8 mouse cellular contexts compared by ENCODE assay signal in the genomic region with DNA sequence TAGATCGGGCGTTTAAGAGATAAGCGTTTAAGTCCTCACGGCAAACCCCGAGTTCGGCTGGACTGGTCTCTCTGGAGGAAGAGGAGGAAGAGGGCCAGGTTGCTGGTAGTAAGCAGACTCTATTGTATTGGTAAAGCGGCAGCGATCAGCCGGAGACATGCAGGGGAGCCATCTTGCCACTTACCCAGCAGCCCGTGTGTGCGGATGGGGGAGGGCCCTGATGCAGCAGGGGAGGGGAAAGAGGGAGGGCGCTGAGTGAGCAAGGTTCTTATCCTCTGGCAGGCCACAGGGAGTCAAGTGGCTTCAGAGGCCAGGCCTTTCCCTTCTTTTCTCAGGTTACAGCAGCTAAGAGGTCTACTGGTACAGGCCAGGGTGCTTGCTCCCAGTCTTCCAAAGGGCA. TPM values are rescaled to one million over a fixed set of nuclear protein-coding genes. Genes with fewer than 3 reads are reported as not detected.
DNase-seq lines count a peak whose midpoint lies in the region; ATAC-seq lines count a peak whose summit lies in the region.

No protein-coding gene starts in this region.

- intact Hi-C loops in gastrocnemius, postnatal 14 days (cut with DNase I; ENCODE audit: low total_unique reads): loop anchor here (5.0 kb wide), 1 partner anchor 49 kb away; no protein-coding TSS in a partner anchor
- intact Hi-C loops in left cerebral cortex, postnatal 14 days (cut with DNase I): loop anchor here (5.0 kb wide), 1 partner anchor 34 kb away; a partner anchor contains a TSS

- DNase-seq in adrenal gland, adult 2 months: peak; percentile 94
- peak; percentile 95 for DNase-seq in embryo, embryonic 10.5 days (ENCODE audit: low spot score)
- DNase-seq in gastrocnemius, postnatal 14 days: peak; percentile 86
- DNase-seq in intestine, embryonic 14.5 days (ENCODE audit: low spot score): peak; percentile 94
- peak; percentile 83 to 86 for DNase-seq in left cerebral cortex, postnatal 14 days (ENCODE audit: low spot score in 2 of 2)
- DNase-seq in right cerebral cortex, postnatal 14 days: peak; percentile 79
- peak; percentile 77 to 84 for DNase-seq in urinary bladder, postnatal 4 days (ENCODE audit: low spot score in 2 of 2)

- H3K36me3 ChIP-seq in intestine, embryonic 14.5 days (ENCODE audit: control insufficient read depth, insufficient read depth, low read length): peaks cover 71% of the 10 kb centered on the region

- H3K27ac ChIP-seq in intestine, embryonic 14.5 days (ENCODE audit: low read depth): peak overlapping the region; percentile 58

- H3K9ac ChIP-seq in intestine, embryonic 14.5 days (ENCODE audit: low read length): peak overlapping the region; percentile 90

- H3K27me3 ChIP-seq in intestine, embryonic 14.5 days (replicated peaks; ENCODE audit: control insufficient read depth, insufficient read depth, low read length): no peaks in the 10 kb centered on the region

- peak overlapping the region; percentile 75 for H3K4me3 ChIP-seq in intestine, embryonic 14.5 days (ENCODE audit: low read depth, low read length)

- peak overlapping the region; percentile 74 for H3K4me2 ChIP-seq in intestine, embryonic 14.5 days (ENCODE audit: low read length)

- no peaks in the 10 kb centered on the region for H3K9me3 ChIP-seq in intestine, embryonic 14.5 days (ENCODE audit: control insufficient read depth, low read length)

- peaks cover 16% of the 10 kb centered on the region for H3K4me1 ChIP-seq in intestine, embryonic 14.5 days (replicated peaks; ENCODE audit: control insufficient read depth, insufficient read depth, low read length)

- ATAC-seq in intestine, embryonic 14.5 days (replicated peaks; ENCODE audit: low FRiP score, low TSS enrichment, low read depth): peak; percentile 83
- ATAC-seq in megakaryocyte-erythroid progenitor cell, adult 5-6 weeks (replicated peaks; ENCODE audit: low FRiP score, low TSS enrichment, poor library complexity, severe bottlenecking): peak; percentile 94

- WGBS in intestine, embryonic 14.5 days: under 1% methylated on average over 12 of the region's 12 CpGs

RNA-seq across cellular contexts. Expression of a gene that starts 12.3 kb away (rescaled TPM):
- total RNA-seq in adrenal gland, adult 2 months (2021): 1 to 10 TPM in 1 of 2 experiments, under 1 TPM in 1; 0.66 to 1.7 TPM
- polyA plus RNA-seq in adrenal gland, adult 2 months (2012; rRNA removed): 4.4 and 6.6 TPM in 2 replicates
- total RNA-seq in gastrocnemius, postnatal 14 days (2021): under 1 TPM; 0.53 to 0.55 TPM
- 4.0 and 4.9 TPM in 2 replicates for polyA plus RNA-seq in intestine, embryonic 14.5 days (2014; fragmentation: Nextera tagmentation; extraction: Ambion mirVana)
- 10 to 100 TPM; 10.5 to 12.2 TPM for total RNA-seq in left cerebral cortex, postnatal 14 days (2021)
- total RNA-seq in megakaryocyte-erythroid progenitor cell, adult 5-6 weeks (2014; fragmentation: Nextera tagmentation): 2.3 and 2.5 TPM in 2 replicates
- 0.15 and 1.7 TPM in 2 replicates for total RNA-seq in megakaryocyte-erythroid progenitor cell, adult 5-6 weeks (2017)

RNA-seq across cellular contexts. Expression of a gene that starts 12.7 kb away (rescaled TPM):
- total RNA-seq in adrenal gland, adult 2 months (2021): not detected
- polyA plus RNA-seq in adrenal gland, adult 2 months (2012; rRNA removed): not detected in 2 replicates
- total RNA-seq in gastrocnemius, postnatal 14 days (2021): not detected
- polyA plus RNA-seq in intestine, embryonic 14.5 days (2014; fragmentation: Nextera tagmentation; extraction: Ambion mirVana): not detected in 2 replicates
- not detected for total RNA-seq in left cerebral cortex, postnatal 14 days (2021)
- not detected in 2 replicates for total RNA-seq in megakaryocyte-erythroid progenitor cell, adult 5-6 weeks (2014; fragmentation: Nextera tagmentation)
- not detected in 2 replicates for total RNA-seq in megakaryocyte-erythroid progenitor cell, adult 5-6 weeks (2017)

RNA-seq across cellular contexts. Expression of a gene that starts 32.3 kb away (rescaled TPM):
- total RNA-seq in adrenal gland, adult 2 months (2021): not detected
- not detected in 2 replicates for polyA plus RNA-seq in adrenal gland, adult 2 months (2012; rRNA removed)
- total RNA-seq in gastrocnemius, postnatal 14 days (2021): not detected
- not detected in 2 replicates for polyA plus RNA-seq in intestine, embryonic 14.5 days (2014; fragmentation: Nextera tagmentation; extraction: Ambion mirVana)
- total RNA-seq in left cerebral cortex, postnatal 14 days (2021): under 1 TPM in 1 of 2 experiments, not detected in 1; 0.30 TPM
- total RNA-seq in megakaryocyte-erythroid progenitor cell, adult 5-6 weeks (2014; fragmentation: Nextera tagmentation): 0.45 TPM in 1 of 2 replicates, not detected in the other
- total RNA-seq in megakaryocyte-erythroid progenitor cell, adult 5-6 weeks (2017): not detected in 2 replicates

RNA-seq across cellular contexts. Expression of a gene that starts 32.5 kb away (rescaled TPM):
- 10 to 100 TPM; 39.8 to 41.7 TPM for total RNA-seq in adrenal gland, adult 2 months (2021)
- polyA plus RNA-seq in adrenal gland, adult 2 months (2012; rRNA removed): 52.7 and 81.0 TPM in 2 replicates
- total RNA-seq in gastrocnemius, postnatal 14 days (2021): 10 to 100 TPM; 10.1 to 11.8 TPM
- polyA plus RNA-seq in intestine, embryonic 14.5 days (2014; fragmentation: Nextera tagmentation; extraction: Ambion mirVana): 83.7 and 90.7 TPM in 2 replicates
- total RNA-seq in left cerebral cortex, postnatal 14 days (2021): 10 to 100 TPM; 23.4 to 23.8 TPM
- 37.1 and 42.0 TPM in 2 replicates for total RNA-seq in megakaryocyte-erythroid progenitor cell, adult 5-6 weeks (2014; fragmentation: Nextera tagmentation)
- 42.4 and 58.4 TPM in 2 replicates for total RNA-seq in megakaryocyte-erythroid progenitor cell, adult 5-6 weeks (2017)

RNA-seq across cellular contexts. Expression of a gene that starts 33.2 kb away (rescaled TPM):
- total RNA-seq in adrenal gland, adult 2 months (2021): 100 to 1,000 TPM; 120 to 177 TPM
- polyA plus RNA-seq in adrenal gland, adult 2 months (2012; rRNA removed): 93.0 and 109 TPM in 2 replicates
- 10 to 100 TPM; 68.1 to 73.8 TPM for total RNA-seq in gastrocnemius, postnatal 14 days (2021)
- polyA plus RNA-seq in intestine, embryonic 14.5 days (2014; fragmentation: Nextera tagmentation; extraction: Ambion mirVana): 112 TPM in 2 replicates
- 100 to 1,000 TPM; 183 to 184 TPM for total RNA-seq in left cerebral cortex, postnatal 14 days (2021)
- total RNA-seq in megakaryocyte-erythroid progenitor cell, adult 5-6 weeks (2014; fragmentation: Nextera tagmentation): 222 and 244 TPM in 2 replicates
- total RNA-seq in megakaryocyte-erythroid progenitor cell, adult 5-6 weeks (2017): 267 and 293 TPM in 2 replicates

Comparison
In these comparisons a context has a peak if more than half of its experiments do, and no peak if none do; other contexts are left out.
1. Peak in every context shown above with its lines: DNase-seq, ATAC-seq, H3K4me3 ChIP-seq and H3K27ac ChIP-seq.